Mouse (Mus musculus): ENCODE data around the gene Nab1. TPM values are rescaled to one million over a fixed set of nuclear protein-coding genes. Genes with fewer than 3 reads are reported as not detected.

Nab1 gene
- polyA plus RNA-seq, 1 experiment from 2014 or later, result 9.2 TPM

- DNase-seq (ENCODE audit: low spot score), result peak; percentile 68
- Histone ChIP-seq H3K36me3 (ENCODE audit: control insufficient read depth, insufficient read depth, low read length) (no peaks in the 10 kb centered on the region), H3K9ac (ENCODE audit: low read depth, low read length) (peak overlapping the region; percentile 79), H3K4me1 (replicated peaks; ENCODE audit: control insufficient read depth, insufficient read depth, low read length) (no peaks in the 10 kb centered on the region), H3K27me3 (ENCODE audit: control insufficient read depth, insufficient read depth, low read length) (no peaks in the 10 kb centered on the region), H3K9me3 (ENCODE audit: control insufficient read depth, low read length) (no peaks in the 10 kb centered on the region), H3K4me2 (replicated peaks; ENCODE audit: low read depth, low read length) (peak overlapping the region; percentile 76), H3K4me3 (ENCODE audit: low read depth, low read length) (peak overlapping the region; percentile 59), H3K27ac (ENCODE audit: low read depth, low read length) (peak overlapping the region; percentile 56; the same call in 1 of the 2 replicates)
- peak; percentile 86 for ATAC-seq (ENCODE audit: low FRiP score)
- WGBS, result under 1% methylated on average over 39 of the region's 68 CpGs
Observed at GRCm38 (mm10) chr1:52499601-52500313, 722 bp downstream of the Nab1 start.

- Histone ChIP-seq H3K9me3 (ENCODE audit: control insufficient read depth, low read length) (no peaks in the 10 kb centered on the region), H3K9ac (ENCODE audit: low read depth, low read length) (no peak overlapping the region), H3K4me3 (ENCODE audit: low read depth, low read length) (peak overlapping the region; percentile 59; the same call in 1 of the 2 replicates), H3K4me2 (replicated peaks; ENCODE audit: low read depth, low read length) (no peak overlapping the region; the same call in 1 of the 2 replicates), H3K27ac (ENCODE audit: low read depth, low read length) (no peak overlapping the region), H3K4me1 (replicated peaks; ENCODE audit: control insufficient read depth, insufficient read depth, low read length) (no peaks in the 10 kb centered on the region), H3K27me3 (ENCODE audit: control insufficient read depth, insufficient read depth, low read length) (no peaks in the 10 kb centered on the region), H3K36me3 (ENCODE audit: control insufficient read depth, insufficient read depth, low read length) (no peaks in the 10 kb centered on the region)
- ATAC-seq (ENCODE audit: low FRiP score) (no peak), DNase-seq (ENCODE audit: low spot score) (peak; percentile 35)
- 25% methylated on average over 6 of the region's 6 CpGs for WGBS
Observed at GRCm38 (mm10) chr1:52498786-52499450, 1.6 kb downstream of the Nab1 start.

GRCm38 (mm10) chr1:52489538-52490181 is 10.8 kb downstream of the Nab1 start:
- Histone ChIP-seq H3K9ac (ENCODE audit: low read depth, low read length) (no peak overlapping the region), H3K4me3 (ENCODE audit: low read depth, low read length) (no peak overlapping the region), H3K27me3 (ENCODE audit: control insufficient read depth, insufficient read depth, low read length) (no peaks in the 10 kb centered on the region), H3K4me2 (replicated peaks; ENCODE audit: low read depth, low read length) (no peak overlapping the region), H3K36me3 (ENCODE audit: control insufficient read depth, insufficient read depth, low read length) (no peaks in the 10 kb centered on the region), H3K9me3 (ENCODE audit: control insufficient read depth, low read length) (no peaks in the 10 kb centered on the region), H3K4me1 (replicated peaks; ENCODE audit: control insufficient read depth, insufficient read depth, low read length) (no peaks in the 10 kb centered on the region), H3K27ac (ENCODE audit: low read depth, low read length) (no peak overlapping the region)
- DNase-seq (ENCODE audit: low spot score) (peak; percentile 24), ATAC-seq (ENCODE audit: low FRiP score) (no peak)
- 75% methylated on average over 7 of the region's 7 CpGs for WGBS

- Histone ChIP-seq H3K4me2 (replicated peaks; ENCODE audit: low read depth, low read length) (no peak overlapping the region), H3K9ac (ENCODE audit: low read depth, low read length) (no peak overlapping the region), H3K9me3 (ENCODE audit: control insufficient read depth, low read length) (no peaks in the 10 kb centered on the region), H3K4me3 (ENCODE audit: low read depth, low read length) (no peak overlapping the region), H3K27me3 (ENCODE audit: control insufficient read depth, insufficient read depth, low read length) (no peaks in the 10 kb centered on the region), H3K4me1 (replicated peaks; ENCODE audit: control insufficient read depth, insufficient read depth, low read length) (no peaks in the 10 kb centered on the region), H3K27ac (ENCODE audit: low read depth, low read length) (no peak overlapping the region), H3K36me3 (ENCODE audit: control insufficient read depth, insufficient read depth, low read length) (no peaks in the 10 kb centered on the region)
- no peak for DNase-seq (ENCODE audit: low spot score)
- WGBS, result 96% methylated on average over 4 of the region's 4 CpGs
- no peak for ATAC-seq (ENCODE audit: low FRiP score)
Observed at GRCm38 (mm10) chr1:52484980-52485379, 15.5 kb downstream of the Nab1 start.

GRCm38 (mm10) chr1:52474291-52474690 is 26.2 kb downstream of the Nab1 start:
- DNase-seq (ENCODE audit: low spot score) (no peak), ATAC-seq (ENCODE audit: low FRiP score) (no peak)
- Histone ChIP-seq H3K4me2 (replicated peaks; ENCODE audit: low read depth, low read length) (no peak overlapping the region), H3K27me3 (ENCODE audit: control insufficient read depth, insufficient read depth, low read length) (no peaks in the 10 kb centered on the region), H3K9me3 (ENCODE audit: control insufficient read depth, low read length) (no peaks in the 10 kb centered on the region), H3K27ac (ENCODE audit: low read depth, low read length) (no peak overlapping the region), H3K36me3 (ENCODE audit: control insufficient read depth, insufficient read depth, low read length) (no peaks in the 10 kb centered on the region), H3K9ac (ENCODE audit: low read depth, low read length) (no peak overlapping the region), H3K4me1 (replicated peaks; ENCODE audit: control insufficient read depth, insufficient read depth, low read length) (no peaks in the 10 kb centered on the region), H3K4me3 (ENCODE audit: low read depth, low read length) (no peak overlapping the region)
- WGBS, result 83% methylated on average over 1 of the region's 1 CpGs

GRCm38 (mm10) chr1:52470811-52471489 is 29.5 kb downstream of the Nab1 start:
- H3K9me3 ChIP-seq (ENCODE audit: control insufficient read depth, low read length), result no peaks in the 10 kb centered on the region
- no peaks in the 10 kb centered on the region for H3K27me3 ChIP-seq (ENCODE audit: control insufficient read depth, insufficient read depth, low read length)
- DNase-seq (ENCODE audit: low spot score) (peak; percentile 44), ATAC-seq (ENCODE audit: low FRiP score) (peak; percentile 81)
- H3K9ac ChIP-seq (ENCODE audit: low read depth, low read length), result no peak overlapping the region
- H3K4me3 ChIP-seq (ENCODE audit: low read depth, low read length), result no peak overlapping the region
- peak overlapping the region; percentile 58 for H3K27ac ChIP-seq (ENCODE audit: low read depth, low read length)
- no peaks in the 10 kb centered on the region for H3K4me1 ChIP-seq (replicated peaks; ENCODE audit: control insufficient read depth, insufficient read depth, low read length)
- H3K36me3 ChIP-seq (ENCODE audit: control insufficient read depth, insufficient read depth, low read length), result no peaks in the 10 kb centered on the region
- H3K4me2 ChIP-seq (replicated peaks; ENCODE audit: low read depth, low read length), result no peak overlapping the region
- 40% methylated on average over 7 of the region's 7 CpGs for WGBS

- Histone ChIP-seq H3K9me3 (ENCODE audit: control insufficient read depth, low read length) (no peaks in the 10 kb centered on the region), H3K4me3 (ENCODE audit: low read depth, low read length) (no peak overlapping the region), H3K4me2 (replicated peaks; ENCODE audit: low read depth, low read length) (no peak overlapping the region), H3K9ac (ENCODE audit: low read depth, low read length) (no peak overlapping the region), H3K27ac (ENCODE audit: low read depth, low read length) (peak overlapping the region; percentile 58; the same call in 1 of the 2 replicates), H3K36me3 (ENCODE audit: control insufficient read depth, insufficient read depth, low read length) (no peaks in the 10 kb centered on the region), H3K4me1 (replicated peaks; ENCODE audit: control insufficient read depth, insufficient read depth, low read length) (no peaks in the 10 kb centered on the region), H3K27me3 (ENCODE audit: control insufficient read depth, insufficient read depth, low read length) (no peaks in the 10 kb centered on the region)
- peak; percentile 8 for DNase-seq (ENCODE audit: low spot score)
- ATAC-seq (ENCODE audit: low FRiP score), result peak; percentile 39; the same call in 1 of the 2 replicates
- WGBS, result 67% methylated on average over 4 of the region's 4 CpGs
Observed at GRCm38 (mm10) chr1:52470326-52470725, 30.2 kb downstream of the Nab1 start.

- 95% methylated on average over 8 of the region's 8 CpGs for WGBS
- Histone ChIP-seq H3K36me3 (ENCODE audit: control insufficient read depth, insufficient read depth, low read length) (no peaks in the 10 kb centered on the region), H3K4me1 (replicated peaks; ENCODE audit: control insufficient read depth, insufficient read depth, low read length) (no peaks in the 10 kb centered on the region), H3K4me2 (replicated peaks; ENCODE audit: low read depth, low read length) (no peak overlapping the region), H3K27me3 (ENCODE audit: control insufficient read depth, insufficient read depth, low read length) (no peaks in the 10 kb centered on the region), H3K4me3 (ENCODE audit: low read depth, low read length) (no peak overlapping the region), H3K9ac (ENCODE audit: low read depth, low read length) (no peak overlapping the region), H3K27ac (ENCODE audit: low read depth, low read length) (no peak overlapping the region), H3K9me3 (ENCODE audit: control insufficient read depth, low read length) (no peaks in the 10 kb centered on the region)
- ATAC-seq (ENCODE audit: low FRiP score) (no peak), DNase-seq (ENCODE audit: low spot score) (no peak)
Observed at GRCm38 (mm10) chr1:52466518-52467120, 33.9 kb downstream of the Nab1 start.

All from hindbrain, embryonic 11.5 days (tissue).